ENCODE assay signal across 17 mouse cellular contexts in genomic region chr8:122701441-122702185, GRCm38 (mm10). TPM values are rescaled to one million over a fixed set of nuclear protein-coding genes. Genes with fewer than 3 reads are reported as not detected.
DNase-seq lines count a peak whose midpoint lies in the region; ATAC-seq and TF ChIP-seq lines count a peak whose summit lies in the region.
"Had no signal": no experiment of that assay in that cellular context is flagged by ENCODE, and none has a peak within 500 bp of the region (broad histone marks: within the 10 kb centered on the region; RNA-seq: fewer than 3 reads in every experiment).

No protein-coding gene starts in this region.

- WGBS in small intestine, adult 2 months: 59% methylated on average over 12 of the region's 12 CpGs
- WGBS in hindbrain, embryonic 13.5 days: 85% methylated on average over 12 of the region's 12 CpGs

- peak overlapping the region; percentile 39 for H3K27ac ChIP-seq in small intestine, adult 2 months (ENCODE audit: insufficient read depth, low read depth, low read length)
- H3K27ac ChIP-seq in hindbrain, embryonic 13.5 days: no peak overlapping the region
- H3K27ac ChIP-seq: hindbrain, embryonic 14.5 days; lung, embryonic 15.5 days; midbrain, embryonic 12.5 days had no signal

- no peak for TF ChIP-seq POLR2A in small intestine, adult 2 months (IDR thresholded peaks at IDR 0.05; ENCODE audit: low read depth, low read length)

- no peaks in the 10 kb centered on the region for H3K9me3 ChIP-seq in megakaryocyte, embryonic 14.5 days
- H3K9me3 ChIP-seq in hindbrain, embryonic 13.5 days: no peaks in the 10 kb centered on the region
- H3K9me3 ChIP-seq: heart, embryonic 12.5 days; limb, embryonic 10.5 days; lung, embryonic 15.5 days; midbrain, embryonic 12.5 days had no signal

- TF ChIP-seq CTCF in small intestine, adult 2 months (IDR thresholded peaks at IDR 0.05; ENCODE audit: extremely low read depth, insufficient read length, insufficient replicate concordance, low read depth, low read length): no peak

- no peak for ATAC-seq in megakaryocyte, adult 5-6 weeks (ENCODE audit: poor library complexity, severe bottlenecking)
- ATAC-seq in activated CD4-positive, CD25-positive, alpha-beta regulatory T cell, adult 4 months: peak; percentile 60
- ATAC-seq in hindbrain, embryonic 13.5 days (ENCODE audit: low FRiP score): no peak
- ATAC-seq: forebrain, embryonic 16.5 days had no signal

- peaks cover 15% of the 10 kb centered on the region for H3K36me3 ChIP-seq in megakaryocyte, embryonic 14.5 days (replicated peaks; ENCODE audit: low read length)
- H3K36me3 ChIP-seq in small intestine, adult 2 months (ENCODE audit: control insufficient read depth, insufficient read depth, low read length): no peaks in the 10 kb centered on the region
- H3K36me3 ChIP-seq in hindbrain, embryonic 13.5 days: no peaks in the 10 kb centered on the region
- H3K36me3 ChIP-seq: heart, embryonic 12.5 days; limb, embryonic 10.5 days; lung, embryonic 15.5 days; midbrain, embryonic 12.5 days had no signal

- peaks cover 15% of the 10 kb centered on the region for H3K27me3 ChIP-seq in megakaryocyte, embryonic 14.5 days (replicated peaks)
- H3K27me3 ChIP-seq in small intestine, adult 2 months (ENCODE audit: control insufficient read depth, insufficient read depth, low read length): no peaks in the 10 kb centered on the region
- 0 out of 2 replicates have a peak, but pooled peaks cover 3% of the 10 kb centered on the region for H3K27me3 ChIP-seq in hindbrain, embryonic 13.5 days
- H3K27me3 ChIP-seq: midbrain, embryonic 12.5 days had no signal

- peak; percentile 84 for DNase-seq in thymus, postnatal 25 days
- DNase-seq in right cerebral cortex, postnatal 14 days: no peak
- DNase-seq in adrenal gland, postnatal 36 days: no peak
- DNase-seq: adrenal gland, postnatal 25 days; gastrocnemius, postnatal 25 days; layer of hippocampus, adult 9-11 months had no signal

- no peak overlapping the region for H3K9ac ChIP-seq in hindbrain, embryonic 13.5 days
- H3K9ac ChIP-seq: hindbrain, embryonic 14.5 days; lung, embryonic 15.5 days had no signal

- no peak overlapping the region for H3K4me2 ChIP-seq in hindbrain, embryonic 13.5 days
- H3K4me2 ChIP-seq: hindbrain, embryonic 14.5 days; lung, embryonic 15.5 days; midbrain, embryonic 12.5 days had no signal

- H3K4me1 ChIP-seq in megakaryocyte, embryonic 14.5 days: peaks cover 100% of the 10 kb centered on the region
- H3K4me1 ChIP-seq in small intestine, adult 2 months (ENCODE audit: control insufficient read depth, insufficient read depth, insufficient read length, low read length): peaks cover 4% of the 10 kb centered on the region
- H3K4me1 ChIP-seq in hindbrain, embryonic 13.5 days (replicated peaks): peaks cover 28% of the 10 kb centered on the region

- peak overlapping the region; percentile 79 for H3K4me3 ChIP-seq in megakaryocyte, embryonic 14.5 days (replicated peaks)
- H3K4me3 ChIP-seq in small intestine, adult 2 months (ENCODE audit: low read depth, low read length): no peak overlapping the region
- no peak overlapping the region for H3K4me3 ChIP-seq in hindbrain, embryonic 13.5 days
- H3K4me3 ChIP-seq: heart, embryonic 12.5 days; limb, embryonic 10.5 days; lung, embryonic 15.5 days; midbrain, embryonic 12.5 days had no signal

RNA-seq across cellular contexts. Expression of gene Cbfa2t3, which starts 2.7 kb away (rescaled TPM):
- 54.9 and 189 TPM in 2 replicates for polyA plus RNA-seq in megakaryocyte, embryonic 14.5 days (2012; ENCODE audit: insufficient read depth, low replicate concordance)
- total RNA-seq in megakaryocyte, adult 5-6 weeks (2015): 29.5 and 30.0 TPM in 2 replicates
- 25.1 and 26.5 TPM in 2 replicates for total RNA-seq in megakaryocyte, adult 5-6 weeks (2017)
- under 1 TPM; 0.08 to 0.28 TPM for polyA plus RNA-seq in activated CD4-positive, CD25-positive, alpha-beta regulatory T cell, adult 4 months (2017; shearing (Covaris generic))
- 12.4 and 14.8 TPM in 2 replicates for polyA plus RNA-seq in small intestine, adult 2 months (2012; rRNA removed)
- 10 to 100 TPM in 1 of 2 experiments, 1 to 10 TPM in 1; 8.7 to 13.7 TPM for total RNA-seq in adrenal gland, postnatal 36 days (2021)
- polyA plus RNA-seq in hindbrain, embryonic 13.5 days (2015; fragmentation: Nextera tagmentation; extraction: Ambion mirVana): 27.2 and 30.2 TPM in 2 replicates

Comparison
In these comparisons a context has a peak if more than half of its experiments do, and no peak if none do; other contexts are left out.
1. RNA of gene Cbfa2t3, which starts 2.7 kb away (polyA plus RNA-seq): 54.9 to 189 TPM in megakaryocyte, embryonic 14.5 days, 27.2 to 30.2 TPM in hindbrain, embryonic 13.5 days and 12.4 to 14.8 TPM in small intestine, adult 2 months; 0.08 to 0.28 TPM in activated CD4-positive, CD25-positive, alpha-beta regulatory T cell, adult 4 months; every median in the first group is over 10 times any median in the second.